Mouse (Mus musculus) stomach, postnatal 0 days (tissue): ENCODE measurements around the gene Slc38a2. TPM values are rescaled to one million over a fixed set of nuclear protein-coding genes. Genes with fewer than 3 reads are reported as not detected.

Source experiments
- ATAC-seq: fragments of 200-750 bp; cut with Nextera tagmentation; 2 replicates; pipeline ENCODE4 v1.8.0; 2017; ENCODE audit not compliant: low FRiP score, low TSS enrichment
- DNase-seq: peaks from one replicate; pipeline ENCODE4 v3.0.0-alpha.2; 2016; ENCODE audit warnings: low spot score
- H3K27ac ChIP-seq: fragments of 300-500 bp; sonication (generic); replicated peaks from 2 replicates; pipeline ENCODE4 v1.5.1; 2014; ENCODE audit warnings: mild to moderate bottlenecking, control low read depth
- H3K27me3 ChIP-seq: fragments of 300-500 bp; sonication (generic); 2 replicates; pipeline ENCODE4 v1.6.1; 2014; ENCODE audit warnings: low read length; ENCODE audit not compliant: control insufficient read depth, insufficient read depth
- H3K36me3 ChIP-seq: fragments of 300-500 bp; sonication (generic); 2 replicates; pipeline ENCODE4 v1.6.1; 2014; ENCODE audit warnings: low read length, mixed read lengths; ENCODE audit not compliant: control insufficient read depth, insufficient read depth
- H3K4me1 ChIP-seq: fragments of 300-500 bp; sonication (generic); replicated peaks from 2 replicates; pipeline ENCODE4 v1.6.1; 2014; ENCODE audit warnings: antibody characterized with exemption; ENCODE audit not compliant: control insufficient read depth, insufficient read depth
- H3K4me2 ChIP-seq: fragments of 300-500 bp; sonication (generic); replicated peaks from 2 replicates; pipeline ENCODE4 v1.6.1; 2014; ENCODE audit warnings: low read depth, mild to moderate bottlenecking, control low read depth, moderate library complexity
- H3K4me3 ChIP-seq: fragments of 300-500 bp; sonication (generic); 2 replicates; pipeline ENCODE4 v1.5.1; 2014; ENCODE audit warnings: low read depth, low read length, control low read depth
- H3K9ac ChIP-seq: fragments of 300-500 bp; sonication (generic); 2 replicates; pipeline ENCODE4 v1.6.1; 2014; ENCODE audit warnings: mild to moderate bottlenecking, low read length, control low read depth, mixed read lengths
- H3K9me3 ChIP-seq: fragments of 300-500 bp; sonication (generic); 2 replicates; pipeline ENCODE4 v1.6.1; 2016; ENCODE audit warnings: low read length; ENCODE audit not compliant: control insufficient read depth
- CTCF ChIP-seq: IDR thresholded peaks from 2 replicates; pipeline ENCODE4 v1.5.1; 2016; ENCODE audit warnings: antibody characterized with exemption, low read depth, mild to moderate bottlenecking, moderate library complexity
- EP300 ChIP-seq: optimal IDR thresholded peaks from 2 replicates; pipeline ENCODE3; 2016; ENCODE audit warnings: antibody characterized with exemption
- WGBS: fragments of 180-500 bp; shearing (Covaris S2); extraction: QIAGEN DNeasy Blood & Tissue Kit; methylation state at CpG from one replicate; pipeline ENCODE4 v1.1.7; 2014; 5-methylcytosine and 5-hydroxymethylcytosine counted together
- polyA plus RNA-seq: library from polyadenylated mRNA; unstranded; fragments of >200 nt; fragmentation: Nextera tagmentation; extraction: Ambion mirVana; gene quantifications from 2 replicates; pipeline ENCODE4 v1.2.1, GENCODE M21; 2015

The Slc38a2 gene
- polyA plus RNA-seq, 1 experiment from 2014 or later, result 55.3 TPM

DNA sequence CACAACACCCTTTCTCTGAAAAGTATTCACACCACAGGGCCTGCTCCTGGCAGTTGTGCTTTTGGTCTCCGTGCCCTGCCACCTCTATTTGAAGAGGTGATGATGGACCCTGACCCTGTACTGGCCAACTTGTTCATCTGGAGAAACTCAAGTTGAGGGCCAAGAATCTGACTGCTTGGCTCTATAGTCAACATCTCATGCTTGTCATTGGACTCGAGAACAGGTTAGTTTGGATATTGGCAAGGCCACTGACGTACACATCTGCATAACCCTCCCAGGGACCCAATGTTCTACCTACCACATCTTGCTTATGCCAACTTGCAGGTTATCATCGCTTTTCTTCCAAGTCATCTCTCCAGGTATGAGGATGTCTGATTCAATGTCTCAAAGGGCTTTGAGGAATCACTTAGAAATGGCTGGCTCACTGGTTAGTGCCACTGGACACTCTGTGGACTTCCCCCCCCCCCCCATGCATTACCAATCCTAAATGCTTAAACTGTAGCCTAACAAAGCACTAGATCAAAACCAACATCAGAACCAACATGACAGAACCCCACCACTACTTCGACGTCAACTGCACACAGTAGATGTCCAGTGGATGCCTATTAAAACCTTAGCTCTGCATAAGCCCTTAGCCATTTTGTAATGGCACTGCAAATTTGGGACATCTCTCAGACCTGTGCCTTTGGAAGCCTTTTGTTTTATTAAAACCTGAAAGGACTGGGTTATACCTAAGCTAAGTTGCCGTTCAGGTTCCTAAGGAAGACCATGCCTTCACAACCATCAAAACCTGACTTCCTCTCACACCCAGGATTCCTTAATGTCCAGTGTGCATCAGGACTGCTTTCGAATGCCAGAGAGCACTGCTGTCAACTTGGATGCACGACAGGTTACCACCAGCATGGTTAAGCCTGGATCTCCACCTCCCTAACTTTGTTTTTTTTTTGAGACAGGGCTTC, 13.1 kb downstream of the Slc38a2 start:
- Histone ChIP-seq H3K9ac (no peak overlapping the region), H3K27ac (no peak overlapping the region), H3K9me3 (no peaks in the 10 kb centered on the region), H3K4me1 (no peaks in the 10 kb centered on the region), H3K36me3 (peaks cover 23% of the 10 kb centered on the region), H3K27me3 (no peaks in the 10 kb centered on the region), H3K4me3 (no peak overlapping the region), H3K4me2 (no peak overlapping the region)
- DNase-seq, result no peak
- TF ChIP-seq CTCF (no peak), EP300 (no peak)
- 75% methylated on average over 9 of the region's 9 CpGs for WGBS
- peak; percentile 16; the same call in 1 of the 2 replicates for ATAC-seq

DNA sequence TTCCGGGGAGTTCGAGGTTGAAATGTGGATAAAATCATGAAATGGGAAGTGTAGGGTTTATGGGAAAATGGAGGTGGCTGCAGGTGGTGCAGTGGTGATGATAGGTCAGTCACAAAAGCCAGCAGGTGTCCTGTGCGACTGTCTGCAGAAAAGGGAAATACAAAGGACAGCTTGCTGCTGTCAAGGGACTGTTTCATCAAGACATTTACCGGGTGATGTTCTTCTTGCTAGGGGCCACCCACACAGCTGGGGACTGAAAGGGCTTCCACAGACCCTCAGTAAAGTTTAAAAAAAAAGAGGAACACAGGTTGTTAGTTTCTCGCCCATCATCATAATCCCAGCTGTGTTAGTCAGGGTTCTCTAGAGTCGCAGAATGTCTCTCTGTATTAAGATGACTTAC, 14.3 kb downstream of the Slc38a2 start:
- Histone ChIP-seq H3K9ac (no peak overlapping the region), H3K4me3 (no peak overlapping the region), H3K27ac (no peak overlapping the region), H3K27me3 (no peaks in the 10 kb centered on the region), H3K4me2 (no peak overlapping the region), H3K9me3 (no peaks in the 10 kb centered on the region), H3K36me3 (peaks cover 11% of the 10 kb centered on the region), H3K4me1 (no peaks in the 10 kb centered on the region)
- TF ChIP-seq CTCF, result no peak
- TF ChIP-seq EP300, result no peak
- no peak for ATAC-seq
- WGBS, result 55% methylated on average over 6 of the region's 6 CpGs
- DNase-seq, result no peak

DNA sequence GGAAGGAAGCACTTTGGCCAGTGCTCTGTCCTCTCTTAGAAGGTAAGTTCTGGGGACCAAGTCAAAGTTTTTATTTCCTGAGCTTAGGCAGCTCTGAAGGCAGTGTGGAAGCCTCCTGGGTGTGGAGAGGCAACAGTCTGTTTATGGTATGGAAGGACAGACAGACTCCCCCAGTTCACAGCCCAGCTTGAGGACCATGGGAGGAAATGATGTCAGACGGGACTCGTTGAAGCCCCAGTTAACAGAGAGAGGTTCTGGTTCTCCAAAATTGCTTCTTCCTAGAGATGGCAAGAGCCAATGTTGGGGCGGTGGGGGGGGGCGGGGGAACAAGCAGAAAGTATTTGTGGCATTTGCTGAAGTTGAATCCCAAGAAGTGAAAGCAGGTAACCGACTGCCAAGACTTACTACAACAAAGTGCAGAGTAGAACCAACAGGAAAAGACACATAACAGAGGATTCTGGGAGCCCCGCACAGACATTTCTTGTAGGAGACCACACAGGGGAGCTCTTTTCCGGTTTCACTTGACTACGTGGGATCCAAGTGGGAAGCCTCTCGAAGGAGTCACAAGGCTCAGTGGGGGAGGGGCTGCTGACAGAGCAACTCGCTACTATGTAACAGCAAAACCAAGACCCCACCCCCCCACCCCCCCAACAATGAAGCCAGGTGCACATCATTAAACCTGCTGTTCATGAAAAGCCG, 15.2 kb downstream of the Slc38a2 start:
- H3K4me2 ChIP-seq, result no peak overlapping the region
- H3K9ac ChIP-seq, result no peak overlapping the region
- H3K9me3 ChIP-seq, result no peaks in the 10 kb centered on the region
- DNase-seq (peak; percentile 51), ATAC-seq (no peak; the same call in 1 of the 2 replicates)
- H3K4me3 ChIP-seq, result no peak overlapping the region
- TF ChIP-seq EP300 (no peak), CTCF (peak; percentile 48)
- H3K4me1 ChIP-seq, result no peaks in the 10 kb centered on the region
- no peaks in the 10 kb centered on the region for H3K27me3 ChIP-seq
- peaks cover 7% of the 10 kb centered on the region for H3K36me3 ChIP-seq
- WGBS, result 39% methylated on average over 11 of the region's 11 CpGs
- H3K27ac ChIP-seq, result peak overlapping the region; percentile 35; the same call in 1 of the 2 replicates

DNA sequence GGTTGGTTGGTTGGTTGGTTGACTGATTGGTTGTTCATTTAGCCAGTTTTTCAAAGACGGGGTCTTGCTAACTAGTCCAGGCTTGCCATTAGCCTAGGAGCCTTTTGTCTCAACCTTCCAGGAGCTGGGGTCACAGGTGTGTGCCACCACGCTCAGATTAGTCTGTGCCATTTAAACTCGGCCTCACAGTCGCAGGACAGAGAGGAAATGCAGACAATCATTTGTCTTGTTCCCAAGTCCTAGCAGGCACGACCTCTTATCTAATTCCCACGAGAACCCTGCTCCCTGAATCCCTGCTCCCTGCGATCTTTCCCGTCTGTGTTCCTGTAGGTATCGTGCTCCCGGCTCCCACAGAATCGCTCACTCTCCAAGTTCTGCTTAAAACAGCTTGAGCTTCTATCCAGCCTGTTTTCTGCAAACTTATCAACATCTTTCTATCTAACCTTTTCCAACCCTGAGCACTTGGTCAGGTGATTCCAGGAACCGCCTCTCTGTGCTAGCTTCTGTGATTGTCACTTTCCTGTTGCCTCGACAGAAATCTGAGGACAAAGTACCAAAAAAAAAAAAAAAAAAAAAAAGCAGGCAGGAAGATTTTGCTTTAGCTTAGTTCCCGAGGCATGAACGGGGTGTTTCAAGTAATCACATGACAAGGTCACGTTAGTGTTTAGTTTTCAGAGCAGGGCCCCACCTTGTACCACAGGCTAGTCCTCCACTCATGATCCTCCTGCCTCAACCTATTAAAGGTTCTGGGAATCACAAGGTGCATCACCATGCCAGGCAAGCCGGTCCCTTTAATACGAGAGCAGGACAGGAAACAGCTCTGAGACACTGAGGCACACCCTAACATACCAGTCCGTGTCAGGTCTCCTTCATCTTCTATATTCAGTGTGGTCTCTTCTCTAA, 20.4 kb downstream of the Slc38a2 start:
- WGBS, result 41% methylated on average over 19 of the region's 19 CpGs
- H3K9me3 ChIP-seq, result no peaks in the 10 kb centered on the region
- H3K4me1 ChIP-seq, result peaks cover 2% of the 10 kb centered on the region; the same call in 1 of the 2 replicates
- no peaks in the 10 kb centered on the region for H3K36me3 ChIP-seq
- no peak overlapping the region for H3K4me3 ChIP-seq
- H3K4me2 ChIP-seq, result no peak overlapping the region
- DNase-seq (no peak), ATAC-seq (no peak)
- no peak overlapping the region for H3K9ac ChIP-seq
- TF ChIP-seq EP300, result no peak
- TF ChIP-seq CTCF, result no peak
- no peaks in the 10 kb centered on the region for H3K27me3 ChIP-seq
- no peak overlapping the region for H3K27ac ChIP-seq

DNA sequence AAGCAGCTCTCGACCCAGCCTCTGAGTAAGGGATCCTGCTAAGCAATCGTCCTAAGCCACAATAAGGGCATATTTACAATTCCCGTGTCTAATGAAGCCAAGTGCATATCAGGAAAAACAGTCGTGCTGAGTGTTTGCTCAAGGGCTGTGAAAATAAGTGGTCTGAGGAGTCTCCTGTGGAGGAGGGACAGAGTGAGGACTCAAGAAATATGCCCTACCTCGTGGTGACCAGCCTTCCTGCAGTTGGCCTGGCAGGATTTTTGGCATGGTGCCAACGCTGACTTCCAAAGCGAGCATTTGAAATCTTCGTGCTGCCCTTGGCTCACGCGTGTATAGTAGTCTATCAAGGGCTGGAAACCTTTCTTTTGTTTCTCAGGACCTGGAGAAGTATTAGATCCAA, 23.0 kb downstream of the Slc38a2 start:
- no peak for TF ChIP-seq CTCF
- no peak for TF ChIP-seq EP300
- ATAC-seq (peak; percentile 79), DNase-seq (peak; percentile 84)
- Histone ChIP-seq H3K9ac (no peak overlapping the region), H3K4me3 (no peak overlapping the region), H3K27ac (peak overlapping the region; percentile 76), H3K36me3 (no peaks in the 10 kb centered on the region), H3K9me3 (no peaks in the 10 kb centered on the region), H3K27me3 (no peaks in the 10 kb centered on the region), H3K4me1 (peaks cover 2% of the 10 kb centered on the region; the same call in 1 of the 2 replicates), H3K4me2 (peak overlapping the region; percentile 29)
- 23% methylated on average over 10 of the region's 10 CpGs for WGBS
